Mouse (Mus musculus) megakaryocyte-erythroid progenitor cell, adult 5-6 weeks (primary cell): Measurements from ENCODE around the gene Anxa2. TPM values are rescaled to one million over a fixed set of nuclear protein-coding genes. Genes with fewer than 3 reads are reported as not detected.

Experiments used
- ATAC-seq: replicated peaks from 2 replicates; pipeline ENCODE4 v1.8.0; 2016; ENCODE audit warnings: mild to moderate bottlenecking, inconsistent platforms; ENCODE audit not compliant: severe bottlenecking, poor library complexity, low FRiP score, low TSS enrichment
- total RNA-seq, 2 experiments: library from RNA; stranded (forward) in 1 of 2; stranded (reverse) in 1 of 2; fragments of 200-1000, 215-1000 nt in 1 of 2; fragments of >200 nt in 1 of 2; fragmentation: Nextera tagmentation in 1 of 2; gene quantifications; 2 replicates each; pipeline ENCODE4 v1.2.3; 2014 to 2017

Gene Anxa2
- total RNA-seq, 2 experiments from 2014 or later, result 5.0 to 14.2 TPM

DNA sequence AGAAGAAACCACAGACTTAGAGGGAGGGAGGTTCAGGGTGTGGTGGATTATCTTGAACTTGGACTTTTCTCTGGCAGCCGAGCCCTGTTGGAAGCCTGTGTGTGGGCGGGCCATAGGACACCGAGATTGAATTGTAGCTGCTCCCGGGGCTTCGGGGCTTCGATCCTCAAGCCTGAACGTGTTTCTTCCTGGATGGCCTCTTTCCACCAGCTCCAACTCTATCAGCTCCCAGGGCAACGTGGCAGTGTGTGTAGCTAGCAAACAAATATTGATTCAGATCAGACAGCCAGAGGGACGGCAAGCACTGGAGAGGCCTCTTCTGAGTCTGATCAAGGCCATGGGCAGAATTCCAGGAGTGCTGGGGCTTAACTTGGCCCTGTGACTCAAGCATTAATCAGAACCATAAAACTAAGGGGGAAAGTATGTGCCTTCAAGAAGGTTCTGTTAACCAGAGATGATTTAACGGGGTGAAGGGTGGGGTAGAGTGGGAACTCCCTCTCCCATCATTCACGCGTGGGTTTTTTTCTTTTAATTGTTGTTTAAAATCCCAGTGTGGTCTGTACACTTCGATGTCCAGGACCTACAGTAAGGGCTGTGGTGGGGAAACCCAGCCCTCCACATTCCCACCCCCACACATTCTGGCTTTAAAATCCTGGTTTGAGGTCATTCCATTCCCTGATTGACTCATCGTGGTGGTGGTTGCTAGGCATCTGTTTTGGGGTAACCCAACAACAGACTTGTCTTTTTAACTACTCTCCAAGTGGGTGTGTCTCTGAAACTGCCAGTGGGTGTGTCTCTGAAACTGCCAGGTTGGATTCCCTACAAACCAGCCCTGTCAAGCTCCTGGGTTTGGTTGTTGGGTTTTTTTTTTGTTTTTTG, 4.6 kb downstream of the Anxa2 start:
- ATAC-seq, result no peak

DNA sequence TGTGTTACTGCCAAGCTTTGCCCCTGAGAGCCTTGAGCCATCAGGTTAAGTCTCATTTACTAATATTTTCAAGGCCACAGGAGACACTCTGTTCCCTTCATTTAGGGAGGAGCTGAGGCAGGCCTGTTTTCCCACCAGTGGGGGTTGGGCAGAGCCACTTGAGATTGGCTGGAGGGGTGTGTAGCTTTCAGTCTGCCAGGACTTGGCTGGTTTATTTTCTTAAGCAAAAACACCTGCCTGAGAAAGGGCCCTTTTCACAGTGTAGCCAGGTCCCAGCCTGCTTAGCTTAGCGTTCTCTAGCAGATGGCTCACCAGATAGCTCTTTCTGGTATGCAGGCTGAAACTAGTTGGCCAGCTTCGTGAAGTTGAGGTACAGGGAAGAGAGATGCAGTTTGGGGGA, 5.6 kb downstream of the Anxa2 start:
- peak; percentile 52 for ATAC-seq

GRCm38 (mm10) chr9:69459876-69460275, 6.5 kb downstream of the Anxa2 start:
- no peak for ATAC-seq

GRCm38 (mm10) chr9:69463046-69463445, 9.6 kb downstream of the Anxa2 start:
- no peak for ATAC-seq

GRCm38 (mm10) chr9:69464109-69464756, 10.8 kb downstream of the Anxa2 start:
- ATAC-seq, result no peak

- no peak for ATAC-seq
Measured at GRCm38 (mm10) chr9:69466098-69466497, 12.7 kb downstream of the Anxa2 start.

DNA sequence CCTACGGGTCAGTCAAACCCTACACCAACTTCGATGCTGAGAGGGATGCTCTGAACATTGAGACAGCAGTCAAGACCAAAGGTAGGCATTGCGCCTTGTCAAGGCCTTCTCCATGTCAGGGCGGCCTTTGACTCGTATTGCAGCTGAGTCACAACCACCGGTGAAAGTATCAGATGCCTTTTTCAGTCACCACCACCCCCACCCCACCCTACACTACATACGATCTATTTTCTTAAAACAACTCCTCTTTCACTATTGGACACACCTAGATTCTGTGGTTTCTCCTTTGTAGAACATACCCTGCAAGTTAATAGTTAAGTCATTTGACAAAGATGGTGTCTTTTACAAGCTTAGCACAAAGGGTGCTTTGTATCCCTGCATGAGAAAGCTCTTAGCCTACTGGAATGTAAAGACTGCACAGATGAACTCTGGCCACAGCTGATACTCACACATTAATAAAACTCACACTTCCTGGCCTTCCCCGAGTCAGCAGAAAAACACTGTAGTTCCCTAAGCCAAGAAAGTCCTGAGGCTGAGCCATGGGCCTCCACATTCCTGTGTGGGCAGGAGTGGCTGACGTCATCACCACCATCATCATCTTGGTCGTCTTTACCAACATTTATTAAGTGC, 14.0 kb downstream of the Anxa2 start:
- no peak for ATAC-seq

- no peak for ATAC-seq
Measured at GRCm38 (mm10) chr9:69468991-69469390, 15.6 kb downstream of the Anxa2 start.

DNA sequence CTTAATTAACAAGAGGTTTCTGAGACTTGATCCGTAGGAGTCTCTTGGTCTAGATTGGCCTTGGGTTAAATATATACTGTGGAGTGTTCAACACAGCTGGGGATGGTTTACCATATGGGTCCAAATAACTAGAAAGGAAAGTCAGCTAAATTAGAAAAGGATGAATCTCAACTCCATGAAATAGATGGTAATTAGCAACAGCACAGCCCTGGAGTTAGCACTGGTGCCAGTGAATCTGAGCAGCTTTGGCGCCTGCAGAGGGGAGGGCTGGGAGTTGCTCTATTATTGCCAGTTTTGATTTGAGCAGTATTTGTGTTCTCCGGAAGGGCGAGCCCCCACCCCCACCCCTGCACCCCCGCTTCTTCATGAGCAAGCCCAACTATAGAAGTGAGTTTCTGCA, 16.9 kb downstream of the Anxa2 start:
- no peak for ATAC-seq

- no peak for ATAC-seq
Measured at GRCm38 (mm10) chr9:69470921-69471320, 17.5 kb downstream of the Anxa2 start.

DNA sequence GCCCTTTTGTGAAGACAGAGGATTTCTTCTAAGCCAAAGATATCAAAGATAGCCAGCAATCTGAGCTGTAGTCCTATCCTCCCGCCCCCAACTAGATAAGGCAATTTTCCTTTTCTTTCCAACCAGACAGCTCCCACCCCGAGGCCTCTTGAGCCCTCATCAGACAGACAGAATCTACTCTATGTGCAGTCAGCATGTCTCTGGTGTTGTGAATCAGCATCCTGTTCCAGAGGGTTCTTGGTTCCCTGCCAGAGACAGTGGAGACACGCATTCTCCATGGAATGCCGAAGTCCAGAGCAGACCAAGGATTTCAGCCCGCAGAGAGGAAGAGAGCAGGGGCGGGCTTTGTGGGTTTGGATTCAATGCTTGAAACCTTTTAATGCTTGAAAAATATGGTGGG, 19.3 kb downstream of the Anxa2 start:
- ATAC-seq, result no peak

DNA sequence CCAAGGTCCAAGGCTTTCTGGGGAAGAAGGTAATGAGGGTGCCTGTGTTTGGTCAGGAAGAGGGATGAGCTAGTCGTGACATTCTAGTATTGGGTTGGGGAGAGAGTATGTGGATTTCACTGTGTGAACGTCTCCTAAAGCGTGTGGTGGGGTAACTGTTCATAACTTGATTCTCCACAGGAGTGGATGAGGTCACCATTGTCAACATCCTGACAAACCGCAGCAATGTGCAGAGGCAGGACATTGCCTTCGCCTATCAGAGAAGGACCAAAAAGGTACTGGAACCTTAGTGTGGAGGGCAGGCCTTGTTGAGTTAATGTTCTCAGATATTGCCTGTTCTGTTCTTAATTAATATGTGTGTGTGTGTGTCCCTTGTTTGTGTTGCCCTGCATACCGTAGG, 22.5 kb downstream of the Anxa2 start:
- ATAC-seq, result no peak

- ATAC-seq, result no peak
Measured at GRCm38 (mm10) chr9:69477195-69477823, 23.9 kb downstream of the Anxa2 start.

DNA sequence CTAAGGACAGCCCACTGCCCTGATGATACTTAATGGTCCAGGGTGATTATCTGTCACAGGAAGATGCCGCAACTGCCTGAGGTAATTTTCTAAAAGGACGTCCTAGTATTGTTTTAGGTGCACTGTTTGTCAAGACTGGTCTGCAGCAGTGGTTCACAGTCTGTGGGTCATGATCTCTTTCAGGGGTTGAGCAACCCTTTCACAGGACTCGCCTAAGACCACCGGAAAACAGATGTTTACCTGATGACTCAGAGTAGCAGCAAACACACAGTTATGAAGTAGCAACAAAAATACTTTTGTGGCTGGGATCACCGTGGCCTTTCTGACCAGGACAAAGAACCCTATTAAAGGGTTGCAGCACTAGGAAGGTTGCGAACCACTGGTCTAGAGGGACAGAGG, 24.4 kb downstream of the Anxa2 start:
- no peak for ATAC-seq

- peak; percentile 87 for ATAC-seq
Measured at GRCm38 (mm10) chr9:69480344-69480743, 26.9 kb downstream of the Anxa2 start.

DNA sequence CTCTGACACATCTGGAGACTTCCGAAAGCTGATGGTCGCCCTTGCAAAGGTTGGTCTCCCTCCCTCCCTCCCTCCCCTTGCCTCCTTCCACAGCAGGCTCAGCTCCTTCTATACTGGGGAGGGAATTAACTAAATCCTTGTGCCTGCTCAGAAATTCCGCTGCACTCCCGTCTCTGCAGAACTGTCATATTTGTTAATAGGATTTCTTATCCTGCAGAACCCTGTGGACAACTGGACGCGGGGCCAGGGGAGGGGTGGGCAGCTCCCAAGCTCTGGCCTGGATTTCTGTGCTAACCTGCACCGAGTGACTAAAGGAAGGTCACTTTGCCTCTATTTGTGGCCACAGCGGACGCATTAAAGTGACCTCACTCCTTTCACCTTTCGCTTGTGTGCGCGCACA, 30.4 kb downstream of the Anxa2 start:
- no peak for ATAC-seq

DNA sequence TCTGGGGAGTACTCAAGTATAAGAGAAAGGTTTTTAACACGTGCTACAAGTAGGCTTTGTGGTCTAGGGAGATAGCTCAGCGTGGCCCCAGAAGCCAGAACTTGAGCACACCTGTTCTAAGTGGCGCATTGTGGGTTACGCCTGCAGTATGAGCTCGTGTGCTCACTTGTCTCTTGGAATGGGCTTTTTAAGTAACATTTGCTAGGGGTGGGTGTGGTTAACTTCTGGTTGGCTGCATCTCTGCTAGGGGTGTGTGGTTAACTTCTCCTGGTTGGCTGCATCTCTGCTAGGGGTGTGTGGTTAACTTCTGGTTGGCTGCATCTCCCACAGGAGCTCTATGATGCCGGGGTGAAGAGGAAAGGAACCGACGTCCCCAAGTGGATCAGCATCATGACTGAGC, 32.7 kb downstream of the Anxa2 start:
- ATAC-seq, result no peak

DNA sequence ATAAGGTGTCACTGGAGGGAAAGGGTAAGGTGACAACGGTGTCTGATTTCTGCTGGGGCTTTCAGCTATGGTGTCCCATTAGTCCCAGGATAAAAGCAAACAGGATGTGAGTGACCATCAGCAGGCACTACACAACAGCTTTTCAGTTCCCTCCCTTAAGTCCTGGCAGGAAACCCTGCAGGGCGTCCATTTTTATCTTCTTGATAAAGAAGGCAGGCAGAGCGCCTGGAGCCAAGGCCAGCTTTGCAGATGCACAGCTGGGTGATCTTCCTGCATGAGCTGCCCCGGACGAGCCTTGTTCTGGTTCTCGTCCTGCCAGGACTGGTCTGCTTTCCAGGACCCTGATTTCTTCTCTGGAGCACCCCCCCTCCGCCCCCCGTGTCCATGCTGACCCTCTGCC, 35.1 kb downstream of the Anxa2 start:
- 0 out of 2 replicates have a peak, but pooled peaks have one; percentile 14 for ATAC-seq

DNA sequence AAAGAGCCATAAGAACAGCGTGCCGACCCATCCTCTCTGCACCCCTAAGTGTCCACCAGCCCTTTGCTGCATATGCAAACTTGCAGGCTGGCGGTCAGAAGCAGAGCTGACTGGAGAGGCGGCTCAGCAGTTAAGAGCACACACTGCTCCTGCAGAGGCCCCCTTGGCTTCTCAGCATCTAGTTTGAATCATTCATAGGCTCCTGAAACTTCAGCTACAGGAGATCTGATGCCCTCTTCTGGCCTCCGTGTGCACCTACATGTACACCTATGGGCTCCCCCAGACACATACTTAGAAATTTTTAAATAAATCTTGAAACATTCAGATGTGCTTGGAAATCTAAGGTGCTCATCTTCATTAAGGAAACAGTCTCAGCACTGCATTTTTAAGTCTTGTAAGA, 35.6 kb downstream of the Anxa2 start:
- ATAC-seq, result 0 out of 2 replicates have a peak, but pooled peaks have one; percentile 34

- no peak for ATAC-seq
Measured at GRCm38 (mm10) chr9:69492809-69493208, 39.4 kb downstream of the Anxa2 start.
